Mouse (Mus musculus): ENCODE measurements around the gene Kif4. TPM values are rescaled to one million over a fixed set of nuclear protein-coding genes. Genes with fewer than 3 reads are reported as not detected.

Gene Kif4
- polyA plus RNA-seq, 1 experiment from 2014 or later: 4.8 TPM

GRCm38 (mm10) chrX:100625802-100626793 lies 561 bp downstream of the Kif4 start, which contains the start of gene Pdzd11:
Gene Pdzd11 (minus strand): TSS chrX:100626568.
- Histone ChIP-seq H3K27ac (peak within 1 kb of the TSS; percentile 47; the same call in 1 of the 2 replicates), H3K9me3 (ENCODE audit: control insufficient read depth, low read length) (no peaks in the 10 kb centered on the region), H3K27me3 (ENCODE audit: control insufficient read depth, insufficient read depth, low read length) (0 out of 2 replicates have a peak, but pooled peaks cover 3% of the 10 kb centered on the region), H3K4me1 (replicated peaks; ENCODE audit: control insufficient read depth, insufficient read depth, low read length) (no peaks in the 10 kb centered on the region), H3K36me3 (replicated peaks; ENCODE audit: control insufficient read depth, insufficient read depth) (peaks cover 10% of the 10 kb centered on the region), H3K4me3 (replicated peaks; ENCODE audit: low read length) (peak within 1 kb of the TSS; percentile 47), H3K9ac (peak within 1 kb of the TSS; percentile 67), H3K4me2 (replicated peaks) (peak within 1 kb of the TSS; percentile 71)
- ATAC-seq (ENCODE audit: low FRiP score) (peak; percentile 100), DNase-seq (ENCODE audit: low spot score) (peak; percentile 87)
- WGBS: 19% methylated on average over 62 of the region's 62 CpGs

- Histone ChIP-seq H3K4me1 (replicated peaks; ENCODE audit: control insufficient read depth, insufficient read depth, low read length) (no peaks in the 10 kb centered on the region), H3K27me3 (ENCODE audit: control insufficient read depth, insufficient read depth, low read length) (0 out of 2 replicates have a peak, but pooled peaks cover 3% of the 10 kb centered on the region), H3K9ac (no peak overlapping the region), H3K27ac (no peak overlapping the region), H3K4me2 (replicated peaks) (no peak overlapping the region), H3K36me3 (replicated peaks; ENCODE audit: control insufficient read depth, insufficient read depth) (no peaks in the 10 kb centered on the region), H3K4me3 (replicated peaks; ENCODE audit: low read length) (no peak overlapping the region), H3K9me3 (ENCODE audit: control insufficient read depth, low read length) (no peaks in the 10 kb centered on the region)
- 94% methylated on average over 2 of the region's 2 CpGs for WGBS
- DNase-seq (ENCODE audit: low spot score) (no peak), ATAC-seq (ENCODE audit: low FRiP score) (no peak)
Observed at GRCm38 (mm10) chrX:100629076-100629475, 3.5 kb downstream of the Kif4 start.

GRCm38 (mm10) chrX:100638477-100638876 lies 12.9 kb downstream of the Kif4 start:
- no peak overlapping the region for H3K9ac ChIP-seq
- H3K4me3 ChIP-seq (replicated peaks; ENCODE audit: low read length): no peak overlapping the region
- DNase-seq (ENCODE audit: low spot score) (no peak), ATAC-seq (ENCODE audit: low FRiP score) (no peak)
- no peaks in the 10 kb centered on the region for H3K9me3 ChIP-seq (ENCODE audit: control insufficient read depth, low read length)
- no peaks in the 10 kb centered on the region; the same call in 1 of the 2 replicates for H3K27me3 ChIP-seq (ENCODE audit: control insufficient read depth, insufficient read depth, low read length)
- H3K4me1 ChIP-seq (replicated peaks; ENCODE audit: control insufficient read depth, insufficient read depth, low read length): no peaks in the 10 kb centered on the region
- WGBS: 94% methylated on average over 8 of the region's 8 CpGs
- no peaks in the 10 kb centered on the region for H3K36me3 ChIP-seq (replicated peaks; ENCODE audit: control insufficient read depth, insufficient read depth)
- no peak overlapping the region for H3K27ac ChIP-seq
- no peak overlapping the region for H3K4me2 ChIP-seq (replicated peaks)

- Histone ChIP-seq H3K36me3 (replicated peaks; ENCODE audit: control insufficient read depth, insufficient read depth) (no peaks in the 10 kb centered on the region), H3K4me1 (replicated peaks; ENCODE audit: control insufficient read depth, insufficient read depth, low read length) (no peaks in the 10 kb centered on the region), H3K9me3 (ENCODE audit: control insufficient read depth, low read length) (no peaks in the 10 kb centered on the region), H3K27ac (no peak overlapping the region), H3K4me2 (replicated peaks) (no peak overlapping the region), H3K4me3 (replicated peaks; ENCODE audit: low read length) (no peak overlapping the region), H3K9ac (no peak overlapping the region), H3K27me3 (ENCODE audit: control insufficient read depth, insufficient read depth, low read length) (no peaks in the 10 kb centered on the region)
- DNase-seq (ENCODE audit: low spot score) (no peak), ATAC-seq (ENCODE audit: low FRiP score) (no peak)
Observed at GRCm38 (mm10) chrX:100652848-100653247, 27.3 kb downstream of the Kif4 start.

GRCm38 (mm10) chrX:100664825-100665224 lies 39.3 kb downstream of the Kif4 start:
- ATAC-seq (ENCODE audit: low FRiP score): no peak
- no peak overlapping the region for H3K9ac ChIP-seq
- H3K27me3 ChIP-seq (ENCODE audit: control insufficient read depth, insufficient read depth, low read length): 0 out of 2 replicates have a peak, but pooled peaks cover 8% of the 10 kb centered on the region
- H3K4me2 ChIP-seq (replicated peaks): no peak overlapping the region
- H3K4me3 ChIP-seq (replicated peaks; ENCODE audit: low read length): no peak overlapping the region
- no peak overlapping the region for H3K27ac ChIP-seq
- H3K36me3 ChIP-seq (replicated peaks; ENCODE audit: control insufficient read depth, insufficient read depth): no peaks in the 10 kb centered on the region
- no peak for DNase-seq (ENCODE audit: low spot score)
- H3K4me1 ChIP-seq (replicated peaks; ENCODE audit: control insufficient read depth, insufficient read depth, low read length): no peaks in the 10 kb centered on the region
- 96% methylated on average over 2 of the region's 2 CpGs for WGBS
- H3K9me3 ChIP-seq (ENCODE audit: control insufficient read depth, low read length): no peaks in the 10 kb centered on the region

GRCm38 (mm10) chrX:100678204-100678603 lies 52.7 kb downstream of the Kif4 start:
- ATAC-seq (ENCODE audit: low FRiP score): no peak
- H3K4me3 ChIP-seq (replicated peaks; ENCODE audit: low read length): no peak overlapping the region
- no peaks in the 10 kb centered on the region for H3K9me3 ChIP-seq (ENCODE audit: control insufficient read depth, low read length)
- no peaks in the 10 kb centered on the region for H3K27me3 ChIP-seq (ENCODE audit: control insufficient read depth, insufficient read depth, low read length)
- H3K4me1 ChIP-seq (replicated peaks; ENCODE audit: control insufficient read depth, insufficient read depth, low read length): no peaks in the 10 kb centered on the region
- no peak overlapping the region for H3K9ac ChIP-seq
- no peak overlapping the region for H3K4me2 ChIP-seq (replicated peaks)
- 83% methylated on average over 3 of the region's 3 CpGs for WGBS
- no peaks in the 10 kb centered on the region for H3K36me3 ChIP-seq (replicated peaks; ENCODE audit: control insufficient read depth, insufficient read depth)
- H3K27ac ChIP-seq: no peak overlapping the region
- no peak for DNase-seq (ENCODE audit: low spot score)

GRCm38 (mm10) chrX:100686527-100686926 lies 61.0 kb downstream of the Kif4 start:
- H3K4me1 ChIP-seq (replicated peaks; ENCODE audit: control insufficient read depth, insufficient read depth, low read length): no peaks in the 10 kb centered on the region
- no peaks in the 10 kb centered on the region for H3K36me3 ChIP-seq (replicated peaks; ENCODE audit: control insufficient read depth, insufficient read depth)
- no peak overlapping the region for H3K4me3 ChIP-seq (replicated peaks; ENCODE audit: low read length)
- no peaks in the 10 kb centered on the region for H3K9me3 ChIP-seq (ENCODE audit: control insufficient read depth, low read length)
- H3K4me2 ChIP-seq (replicated peaks): no peak overlapping the region
- DNase-seq (ENCODE audit: low spot score) (no peak), ATAC-seq (ENCODE audit: low FRiP score) (no peak)
- H3K27ac ChIP-seq: no peak overlapping the region
- H3K27me3 ChIP-seq (ENCODE audit: control insufficient read depth, insufficient read depth, low read length): 0 out of 2 replicates have a peak, but pooled peaks cover 5% of the 10 kb centered on the region
- no peak overlapping the region for H3K9ac ChIP-seq
- whole genome bisulfite sequencing: 48% methylated on average over 3 of the region's 3 CpGs

GRCm38 (mm10) chrX:100687360-100688032 lies 62.0 kb downstream of the Kif4 start:
- no peak overlapping the region for H3K4me2 ChIP-seq (replicated peaks)
- H3K27me3 ChIP-seq (ENCODE audit: control insufficient read depth, insufficient read depth, low read length): 0 out of 2 replicates have a peak, but pooled peaks cover 5% of the 10 kb centered on the region
- H3K27ac ChIP-seq: no peak overlapping the region
- ATAC-seq (ENCODE audit: low FRiP score) (no peak), DNase-seq (ENCODE audit: low spot score) (no peak)
- H3K9ac ChIP-seq: no peak overlapping the region
- H3K4me3 ChIP-seq (replicated peaks; ENCODE audit: low read length): no peak overlapping the region
- no peaks in the 10 kb centered on the region for H3K9me3 ChIP-seq (ENCODE audit: control insufficient read depth, low read length)
- no peaks in the 10 kb centered on the region for H3K36me3 ChIP-seq (replicated peaks; ENCODE audit: control insufficient read depth, insufficient read depth)
- 85% methylated on average over 6 of the region's 6 CpGs for WGBS
- H3K4me1 ChIP-seq (replicated peaks; ENCODE audit: control insufficient read depth, insufficient read depth, low read length): no peaks in the 10 kb centered on the region

- WGBS: 72% methylated on average over 5 of the region's 5 CpGs
- no peak overlapping the region for H3K9ac ChIP-seq
- no peak for DNase-seq (ENCODE audit: low spot score)
- no peaks in the 10 kb centered on the region for H3K36me3 ChIP-seq (replicated peaks; ENCODE audit: control insufficient read depth, insufficient read depth)
- no peak overlapping the region for H3K4me3 ChIP-seq (replicated peaks; ENCODE audit: low read length)
- H3K4me2 ChIP-seq (replicated peaks): no peak overlapping the region
- ATAC-seq (ENCODE audit: low FRiP score): no peak
- H3K9me3 ChIP-seq (ENCODE audit: control insufficient read depth, low read length): no peaks in the 10 kb centered on the region
- H3K4me1 ChIP-seq (replicated peaks; ENCODE audit: control insufficient read depth, insufficient read depth, low read length): no peaks in the 10 kb centered on the region
- H3K27ac ChIP-seq: no peak overlapping the region
- 0 out of 2 replicates have a peak, but pooled peaks cover 5% of the 10 kb centered on the region for H3K27me3 ChIP-seq (ENCODE audit: control insufficient read depth, insufficient read depth, low read length)
Observed at GRCm38 (mm10) chrX:100688033-100688370, 62.5 kb downstream of the Kif4 start.

Data from hindbrain, embryonic 14.5 days (tissue).